ENCODE assay signal across 31 mouse cellular contexts in the genomic region with DNA sequence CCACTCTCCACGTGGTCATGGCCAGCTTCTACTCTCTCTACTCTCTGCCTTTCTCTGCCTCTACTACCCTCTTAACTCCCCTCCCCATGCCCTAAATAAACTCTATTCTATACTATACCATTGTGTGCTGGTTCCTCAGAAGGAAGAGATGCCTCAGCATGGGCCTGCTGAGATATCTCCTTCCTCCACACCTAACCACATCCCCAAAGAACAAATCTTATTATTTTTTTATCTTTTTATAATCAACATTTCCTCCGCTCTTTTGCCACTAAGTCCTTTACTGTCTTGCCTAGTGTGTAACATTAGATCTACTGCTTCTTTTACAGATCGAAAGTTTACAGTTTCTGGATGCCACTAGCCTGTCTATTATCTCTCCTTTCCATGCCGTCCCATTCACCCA. TPM values are rescaled to one million over a fixed set of nuclear protein-coding genes. Genes with fewer than 3 reads are reported as not detected.
"Had no signal": no experiment of that assay in that cellular context is flagged by ENCODE, and none has a peak within 500 bp of the region (broad histone marks: within the 10 kb centered on the region; RNA-seq: fewer than 3 reads in every experiment).

No protein-coding gene starts in this region.

- H3K9ac ChIP-seq: heart, embryonic 12.5 days; hindbrain, embryonic 12.5 days; hindbrain, embryonic 14.5 days; intestine, embryonic 15.5 days; kidney, embryonic 15.5 days; limb, embryonic 13.5 days; limb, embryonic 15.5 days; liver, embryonic 12.5 days; liver, embryonic 14.5 days had no signal

- H3K27ac ChIP-seq: gastrocnemius, adult 2 months; heart, adult 2 months; hindbrain, embryonic 10.5 days; hindbrain, embryonic 12.5 days; hindbrain, embryonic 14.5 days; intestine, embryonic 15.5 days; kidney, embryonic 15.5 days; kidney, postnatal 0 days; limb, embryonic 13.5 days; limb, embryonic 15.5 days; liver, embryonic 12.5 days; liver, embryonic 14.5 days had no signal

- H3K4me2 ChIP-seq: heart, embryonic 12.5 days; hindbrain, embryonic 12.5 days; hindbrain, embryonic 14.5 days; intestine, embryonic 15.5 days; kidney, embryonic 15.5 days; limb, embryonic 13.5 days; limb, embryonic 15.5 days; liver, embryonic 12.5 days had no signal

- H3K36me3 ChIP-seq: heart, embryonic 12.5 days; hindbrain, embryonic 10.5 days; hindbrain, embryonic 12.5 days; intestine, embryonic 15.5 days; kidney, embryonic 15.5 days; limb, embryonic 13.5 days; limb, embryonic 15.5 days; liver, embryonic 12.5 days had no signal

- H3K4me1 ChIP-seq: heart, embryonic 12.5 days; hindbrain, embryonic 10.5 days; hindbrain, embryonic 12.5 days; intestine, embryonic 15.5 days; kidney, embryonic 15.5 days; limb, embryonic 13.5 days; limb, embryonic 15.5 days; liver, embryonic 12.5 days had no signal

- H3K4me3 ChIP-seq: gastrocnemius, adult 2 months; heart, adult 2 months; heart, embryonic 12.5 days; hindbrain, embryonic 10.5 days; hindbrain, embryonic 12.5 days; intestine, embryonic 15.5 days; kidney, embryonic 15.5 days; limb, embryonic 13.5 days; limb, embryonic 15.5 days; liver, embryonic 12.5 days had no signal

- DNase-seq: gastrocnemius, adult 2 months; gastrocnemius, postnatal 10 days; gastrocnemius, postnatal 25 days; heart, adult 2 months; heart, postnatal 10 days; heart, postnatal 4 days; kidney, adult 11 months; kidney, adult 2 months; kidney, adult 9 months; kidney, postnatal 14 days; kidney, postnatal 36 days; layer of hippocampus, adult 9-11 months; layer of hippocampus, postnatal 36 days; left cerebral cortex, postnatal 4 days had no signal

- ATAC-seq: hindbrain, embryonic 16.5 days; inflammation-experienced regulatory T-cells, adult 6 months; intestine, embryonic 15.5 days; liver, embryonic 12.5 days had no signal

- H3K27me3 ChIP-seq: heart, embryonic 12.5 days; hindbrain, embryonic 12.5 days; intestine, embryonic 15.5 days; kidney, embryonic 15.5 days; limb, embryonic 13.5 days; limb, embryonic 15.5 days; liver, embryonic 12.5 days had no signal

- H3K9me3 ChIP-seq: heart, embryonic 12.5 days; hindbrain, embryonic 10.5 days; hindbrain, embryonic 12.5 days; intestine, embryonic 15.5 days; kidney, embryonic 15.5 days; limb, embryonic 13.5 days; limb, embryonic 15.5 days; liver, embryonic 12.5 days had no signal

RNA-seq across cellular contexts. Expression of gene Adam21, which starts 21.1 kb away (rescaled TPM):
- total RNA-seq: gastrocnemius, adult 2 months; gastrocnemius, postnatal 25 days; granulocyte monocyte progenitor cell, adult 5-6 weeks had no signal
- polyA plus RNA-seq: heart, adult 2 months; large intestine, adult 2 months; liver, adult 2 months; liver, embryonic 16.5 days had no signal
